Mouse (Mus musculus) E14TG2a.4 (cell line): ENCODE measurements around the gene Ankrd44.

Experiments
- H3K27me3 ChIP-seq: 2 replicates; pipeline ENCODE4 v1.6.1; 2014; ENCODE audit warnings: low read length, control low read depth; ENCODE audit not compliant: insufficient read depth
- H3K36me3 ChIP-seq: 2 replicates; pipeline ENCODE4 v1.6.1; 2014; ENCODE audit warnings: low read length, control low read depth; ENCODE audit not compliant: insufficient read depth
- H3K4me1 ChIP-seq: replicated peaks from 2 replicates; pipeline ENCODE4 v1.6.1; 2014; ENCODE audit warnings: low read depth, low read length, control low read depth
- H3K4me3 ChIP-seq: replicated peaks from 2 replicates; pipeline ENCODE4 v1.5.1; 2014; ENCODE audit warnings: mild to moderate bottlenecking, low read length
- H3K9me3 ChIP-seq: 2 replicates; pipeline ENCODE4 v1.6.1; 2014; ENCODE audit warnings: low read length, control low read depth
- CTCF ChIP-seq: conservative IDR thresholded peaks from 2 replicates; pipeline ENCODE4 v1.5.1; 2014; ENCODE audit warnings: low read length
- NANOG ChIP-seq: IDR thresholded peaks from 2 replicates; pipeline ENCODE4 v1.6.1; 2014; ENCODE audit warnings: borderline replicate concordance, low read length, mixed read lengths
- POU5F1 ChIP-seq: IDR thresholded peaks from 2 replicates; pipeline ENCODE4 v1.6.1; 2014; ENCODE audit warnings: low read length, borderline replicate concordance

Ankrd44 gene

GRCm38 (mm10) chr1:54716921-54717320 lies 209.3 kb downstream of the Ankrd44 start:
- TF ChIP-seq POU5F1: no peak
- TF ChIP-seq NANOG: no peak
- TF ChIP-seq CTCF: no peak

GRCm38 (mm10) chr1:54715061-54715760 lies 211.0 kb downstream of the Ankrd44 start:
- H3K4me3 ChIP-seq: no peak overlapping the region
- no peaks in the 10 kb centered on the region for H3K36me3 ChIP-seq
- no peaks in the 10 kb centered on the region for H3K9me3 ChIP-seq
- no peaks in the 10 kb centered on the region for H3K27me3 ChIP-seq
- H3K4me1 ChIP-seq: no peaks in the 10 kb centered on the region
- no peak for TF ChIP-seq CTCF
- no peak for TF ChIP-seq POU5F1
- TF ChIP-seq NANOG: no peak

More at GRCm38 (mm10) chr1:54716921-54717320, 209.3 kb downstream of the Ankrd44 start:
- Histone ChIP-seq H3K4me1 (no peaks in the 10 kb centered on the region), H3K27me3 (no peaks in the 10 kb centered on the region), H3K36me3 (no peaks in the 10 kb centered on the region), H3K9me3 (no peaks in the 10 kb centered on the region), H3K4me3 (no peak overlapping the region)

- no peak overlapping the region for H3K4me3 ChIP-seq
- H3K36me3 ChIP-seq: no peaks in the 10 kb centered on the region
- TF ChIP-seq CTCF (no peak), NANOG (no peak), POU5F1 (no peak)
These were observed 212.7 kb downstream of the Ankrd44 start for GRCm38 (mm10) chr1:54713231-54714173.

GRCm38 (mm10) chr1:54711568-54711967 lies 214.6 kb downstream of the Ankrd44 start:
- Histone ChIP-seq H3K36me3 (no peaks in the 10 kb centered on the region), H3K9me3 (no peaks in the 10 kb centered on the region), H3K27me3 (no peaks in the 10 kb centered on the region), H3K4me3 (no peak overlapping the region), H3K4me1 (no peaks in the 10 kb centered on the region)
- TF ChIP-seq NANOG (no peak), CTCF (no peak), POU5F1 (no peak)

More at GRCm38 (mm10) chr1:54713231-54714173, 212.7 kb downstream of the Ankrd44 start:
- Histone ChIP-seq H3K27me3 (no peaks in the 10 kb centered on the region), H3K9me3 (no peaks in the 10 kb centered on the region), H3K4me1 (no peaks in the 10 kb centered on the region)

GRCm38 (mm10) chr1:54710550-54710949 lies 215.6 kb downstream of the Ankrd44 start:
- H3K4me3 ChIP-seq: no peak overlapping the region
- TF ChIP-seq NANOG (no peak), POU5F1 (no peak), CTCF (no peak)

GRCm38 (mm10) chr1:54707888-54708565 lies 218.2 kb downstream of the Ankrd44 start:
- Histone ChIP-seq H3K9me3 (no peaks in the 10 kb centered on the region), H3K4me1 (no peaks in the 10 kb centered on the region), H3K27me3 (no peaks in the 10 kb centered on the region), H3K36me3 (no peaks in the 10 kb centered on the region), H3K4me3 (no peak overlapping the region)
- TF ChIP-seq CTCF: no peak
- TF ChIP-seq NANOG: no peak
- no peak for TF ChIP-seq POU5F1

More at GRCm38 (mm10) chr1:54710550-54710949, 215.6 kb downstream of the Ankrd44 start:
- Histone ChIP-seq H3K27me3 (no peaks in the 10 kb centered on the region), H3K36me3 (no peaks in the 10 kb centered on the region), H3K4me1 (no peaks in the 10 kb centered on the region), H3K9me3 (no peaks in the 10 kb centered on the region)

GRCm38 (mm10) chr1:54707036-54707887 lies 218.9 kb downstream of the Ankrd44 start:
- H3K4me3 ChIP-seq: no peak overlapping the region
- no peaks in the 10 kb centered on the region for H3K36me3 ChIP-seq
- H3K9me3 ChIP-seq: no peaks in the 10 kb centered on the region
- H3K27me3 ChIP-seq: no peaks in the 10 kb centered on the region
- TF ChIP-seq CTCF (no peak), NANOG (no peak), POU5F1 (no peak)
- H3K4me1 ChIP-seq: no peaks in the 10 kb centered on the region
